Mouse (Mus musculus): ENCODE measurements around the gene Gabarapl1. TPM values are rescaled to one million over a fixed set of nuclear protein-coding genes. Genes with fewer than 3 reads are reported as not detected.
"Not testable (repeated sequence)": the region's sequence is repeated elsewhere in the genome, so short reads cannot be mapped to it uniquely, and the experiment has no call there.

Gabarapl1 gene
- 72.0 and 102 TPM in 2 replicates for polyA plus RNA-seq (2014; fragmentation: Nextera tagmentation; extraction: Ambion mirVana)

DNA sequence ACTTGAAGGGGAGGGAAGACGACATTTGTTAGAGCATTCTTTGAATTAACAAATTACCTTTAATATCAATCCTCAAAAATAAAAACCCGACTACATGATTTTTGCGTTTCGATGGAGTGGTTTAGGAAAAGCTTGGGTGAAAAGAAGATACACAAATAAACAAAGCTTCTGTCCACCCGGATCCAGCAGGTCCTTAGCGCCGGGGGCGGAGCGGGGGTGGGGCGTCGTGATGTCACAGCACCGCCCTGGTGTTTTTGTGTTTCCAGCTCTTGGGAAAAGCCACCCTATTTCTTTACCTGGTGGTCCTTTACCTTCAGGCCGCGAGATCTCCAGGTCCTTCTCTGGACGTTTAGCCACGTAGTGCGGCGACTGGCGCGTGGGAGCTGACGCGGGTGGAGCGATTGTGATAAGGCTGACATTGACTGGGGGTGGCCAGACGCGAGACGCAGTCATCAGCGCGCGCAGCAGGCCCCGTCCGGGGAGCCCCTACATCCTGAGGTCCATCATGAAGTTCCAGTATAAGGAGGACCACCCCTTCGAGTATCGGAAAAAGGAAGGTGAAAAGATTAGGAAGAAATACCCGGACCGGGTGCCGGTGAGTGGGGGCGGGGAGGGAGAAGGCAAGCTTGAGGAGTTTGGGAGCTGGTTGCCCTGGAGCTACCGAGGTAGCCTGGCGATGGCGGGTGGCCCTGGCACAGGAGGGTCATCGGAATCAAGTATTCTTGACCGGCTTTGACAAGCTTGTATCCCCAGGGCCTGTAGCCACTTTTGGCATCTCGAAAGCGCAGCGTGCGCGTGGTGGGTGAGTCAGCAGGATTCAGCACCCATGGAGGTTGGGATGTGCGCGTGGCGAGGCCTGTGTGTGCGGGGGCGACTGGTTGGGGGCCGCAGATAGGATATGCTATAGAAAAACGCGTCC lies at the start of gene Gabarapl1:
Gabarapl1 (plus strand) TSS at position 219 of the 919 bp plus-strand sequence.
- under 1% methylated on average over 55 of the region's 55 CpGs for whole genome bisulfite sequencing
- ATAC-seq (ENCODE audit: low FRiP score, low TSS enrichment): peak; percentile 86

GRCm38 (mm10) chr6:129494924-129495323 lies 38.0 kb upstream of the Gabarapl1 start:
- Histone ChIP-seq H3K4me1 (ENCODE audit: control insufficient read depth, insufficient read depth, low read length) (no peaks in the 10 kb centered on the region), H3K27ac (replicated peaks; ENCODE audit: low read depth, low read length) (no peak overlapping the region), H3K9me3 (ENCODE audit: control insufficient read depth, low read length) (no peaks in the 10 kb centered on the region), H3K27me3 (ENCODE audit: control insufficient read depth, insufficient read depth, low read length) (no peaks in the 10 kb centered on the region), H3K4me2 (ENCODE audit: low read length) (no peak overlapping the region), H3K4me3 (replicated peaks; ENCODE audit: low read depth, low read length) (no peak overlapping the region), H3K9ac (replicated peaks; ENCODE audit: low read length) (no peak overlapping the region), H3K36me3 (ENCODE audit: control insufficient read depth, insufficient read depth, low read length) (no peaks in the 10 kb centered on the region)
- ATAC-seq (ENCODE audit: low FRiP score, low TSS enrichment) (no peak), DNase-seq (no peak)
- 85% methylated on average over 4 of the region's 4 CpGs for WGBS

More for the DNA sequence above, at the start of gene Gabarapl1:
- Histone ChIP-seq H3K9ac (replicated peaks; ENCODE audit: low read length) (peak within 1 kb of the TSS; percentile 88), H3K4me2 (ENCODE audit: low read length) (peak within 1 kb of the TSS; percentile 80), H3K9me3 (ENCODE audit: control insufficient read depth, low read length) (no peaks in the 10 kb centered on the region), H3K4me1 (ENCODE audit: control insufficient read depth, insufficient read depth, low read length) (peaks cover 21% of the 10 kb centered on the region), H3K27me3 (ENCODE audit: control insufficient read depth, insufficient read depth, low read length) (no peaks in the 10 kb centered on the region), H3K36me3 (ENCODE audit: control insufficient read depth, insufficient read depth, low read length) (peaks cover 10% of the 10 kb centered on the region), H3K27ac (replicated peaks; ENCODE audit: low read depth, low read length) (peak within 1 kb of the TSS; percentile 92), H3K4me3 (replicated peaks; ENCODE audit: low read depth, low read length) (peak within 1 kb of the TSS; percentile 84)
- peak; percentile 91 for DNase-seq

GRCm38 (mm10) chr6:129497345-129498218 lies 35.4 kb upstream of the Gabarapl1 start:
- Histone ChIP-seq H3K27ac (replicated peaks; ENCODE audit: low read depth, low read length) (no peak overlapping the region), H3K9me3 (ENCODE audit: control insufficient read depth, low read length) (0 out of 2 replicates have a peak, but pooled peaks cover 3% of the 10 kb centered on the region), H3K4me3 (replicated peaks; ENCODE audit: low read depth, low read length) (no peak overlapping the region), H3K36me3 (ENCODE audit: control insufficient read depth, insufficient read depth, low read length) (no peaks in the 10 kb centered on the region), H3K4me2 (ENCODE audit: low read length) (no peak overlapping the region), H3K4me1 (ENCODE audit: control insufficient read depth, insufficient read depth, low read length) (no peaks in the 10 kb centered on the region), H3K27me3 (ENCODE audit: control insufficient read depth, insufficient read depth, low read length) (no peaks in the 10 kb centered on the region), H3K9ac (replicated peaks; ENCODE audit: low read length) (no peak overlapping the region)
- no peak for ATAC-seq (ENCODE audit: low FRiP score, low TSS enrichment)
- DNase-seq: no peak
- WGBS: 87% methylated on average over 3 of the region's 3 CpGs

DNA sequence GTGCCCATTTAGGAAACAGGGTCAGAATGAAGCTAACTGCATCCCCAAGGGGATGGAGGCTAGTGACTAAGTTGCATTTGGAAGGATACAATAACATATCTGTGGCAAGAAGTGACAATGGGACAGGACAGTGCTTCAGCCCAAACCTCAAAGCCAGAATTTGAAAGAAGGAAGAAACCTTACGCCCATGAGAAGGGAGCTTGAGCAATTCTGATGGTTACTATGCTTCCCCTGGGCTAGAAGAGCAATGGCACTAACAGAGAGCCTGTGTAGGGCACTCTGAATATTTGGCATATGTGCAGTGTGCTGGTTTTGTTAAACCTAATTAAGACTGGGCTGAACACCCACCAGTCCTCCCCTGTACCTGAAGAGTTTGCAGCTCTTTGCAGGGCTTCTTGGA lies 33.4 kb upstream of the Gabarapl1 start:
- not testable (repeated sequence) for H3K36me3 ChIP-seq (ENCODE audit: control insufficient read depth, insufficient read depth, low read length); H3K9me3 ChIP-seq (ENCODE audit: control insufficient read depth, low read length); DNase-seq; H3K27ac ChIP-seq (replicated peaks; ENCODE audit: low read depth, low read length); H3K27me3 ChIP-seq (ENCODE audit: control insufficient read depth, insufficient read depth, low read length); ATAC-seq (ENCODE audit: low FRiP score, low TSS enrichment); H3K4me1 ChIP-seq (ENCODE audit: control insufficient read depth, insufficient read depth, low read length); H3K9ac ChIP-seq (replicated peaks; ENCODE audit: low read length); H3K4me2 ChIP-seq (ENCODE audit: low read length); H3K4me3 ChIP-seq (replicated peaks; ENCODE audit: low read depth, low read length)
- WGBS: 85% methylated on average over 1 of the region's 1 CpGs

DNA sequence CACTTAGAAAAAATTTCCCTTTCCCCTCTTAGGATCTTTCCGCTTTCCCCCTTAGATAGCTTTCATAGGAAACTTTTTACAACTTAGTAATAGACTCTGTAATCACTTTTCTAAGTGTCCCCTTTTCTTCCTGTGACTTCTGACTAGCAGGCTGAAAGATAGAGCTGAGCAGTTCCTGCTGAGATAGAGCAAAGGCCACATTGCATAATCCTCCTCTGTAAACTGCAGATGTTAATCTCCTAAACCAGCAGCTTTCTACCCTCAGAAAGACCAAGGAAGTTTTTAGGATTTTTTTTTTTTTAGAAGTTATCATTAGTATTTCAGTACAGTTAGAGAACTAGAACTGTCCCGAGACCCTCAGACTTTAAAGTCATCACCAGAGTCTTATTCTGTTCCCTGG lies 29.5 kb upstream of the Gabarapl1 start:
- no peak overlapping the region for H3K9ac ChIP-seq (replicated peaks; ENCODE audit: low read length)
- no peaks in the 10 kb centered on the region for H3K36me3 ChIP-seq (ENCODE audit: control insufficient read depth, insufficient read depth, low read length)
- H3K27ac ChIP-seq (replicated peaks; ENCODE audit: low read depth, low read length): no peak overlapping the region
- H3K4me1 ChIP-seq (ENCODE audit: control insufficient read depth, insufficient read depth, low read length): no peaks in the 10 kb centered on the region
- ATAC-seq (ENCODE audit: low FRiP score, low TSS enrichment) (no peak), DNase-seq (no peak)
- H3K4me2 ChIP-seq (ENCODE audit: low read length): no peak overlapping the region
- H3K9me3 ChIP-seq (ENCODE audit: control insufficient read depth, low read length): 0 out of 2 replicates have a peak, but pooled peaks cover 3% of the 10 kb centered on the region
- 86% methylated on average over 2 of the region's 2 CpGs for WGBS
- no peak overlapping the region for H3K4me3 ChIP-seq (replicated peaks; ENCODE audit: low read depth, low read length)
- no peaks in the 10 kb centered on the region for H3K27me3 ChIP-seq (ENCODE audit: control insufficient read depth, insufficient read depth, low read length)

- no peak within 1 kb of the TSS for H3K9ac ChIP-seq (replicated peaks; ENCODE audit: low read length)
- H3K4me2 ChIP-seq (ENCODE audit: low read length): no peak within 1 kb of the TSS
- ATAC-seq (ENCODE audit: low FRiP score, low TSS enrichment) (no peak), DNase-seq (no peak)
- no peaks in the 10 kb centered on the region for H3K36me3 ChIP-seq (ENCODE audit: control insufficient read depth, insufficient read depth, low read length)
- 0 out of 2 replicates have a peak, but pooled peaks cover under 1% of the 10 kb centered on the region for H3K9me3 ChIP-seq (ENCODE audit: control insufficient read depth, low read length)
- H3K4me3 ChIP-seq (replicated peaks; ENCODE audit: low read depth, low read length): no peak within 1 kb of the TSS
- no peak within 1 kb of the TSS for H3K27ac ChIP-seq (replicated peaks; ENCODE audit: low read depth, low read length)
- 88% methylated on average over 9 of the region's 9 CpGs for WGBS
- no peaks in the 10 kb centered on the region for H3K27me3 ChIP-seq (ENCODE audit: control insufficient read depth, insufficient read depth, low read length)
- no peaks in the 10 kb centered on the region for H3K4me1 ChIP-seq (ENCODE audit: control insufficient read depth, insufficient read depth, low read length)
Observed at GRCm38 (mm10) chr6:129507024-129507423, 25.9 kb upstream of the Gabarapl1 start, which contains the start of gene Olr1. Gene Olr1 (minus strand): TSS chr6:129507165.

GRCm38 (mm10) chr6:129510120-129510911 lies 22.6 kb upstream of the Gabarapl1 start:
- H3K4me3 ChIP-seq (replicated peaks; ENCODE audit: low read depth, low read length): no peak overlapping the region
- no peaks in the 10 kb centered on the region for H3K9me3 ChIP-seq (ENCODE audit: control insufficient read depth, low read length)
- ATAC-seq (ENCODE audit: low FRiP score, low TSS enrichment) (no peak), DNase-seq (no peak)
- H3K4me1 ChIP-seq (ENCODE audit: control insufficient read depth, insufficient read depth, low read length): no peaks in the 10 kb centered on the region
- no peaks in the 10 kb centered on the region for H3K36me3 ChIP-seq (ENCODE audit: control insufficient read depth, insufficient read depth, low read length)
- H3K27ac ChIP-seq (replicated peaks; ENCODE audit: low read depth, low read length): no peak overlapping the region
- no peaks in the 10 kb centered on the region for H3K27me3 ChIP-seq (ENCODE audit: control insufficient read depth, insufficient read depth, low read length)
- 76% methylated on average over 6 of the region's 6 CpGs for WGBS
- H3K4me2 ChIP-seq (ENCODE audit: low read length): no peak overlapping the region
- no peak overlapping the region for H3K9ac ChIP-seq (replicated peaks; ENCODE audit: low read length)

- no peak for ATAC-seq (ENCODE audit: low FRiP score, low TSS enrichment)
- no peak within 1 kb of the TSS for H3K27ac ChIP-seq (replicated peaks; ENCODE audit: low read depth, low read length)
- 83% methylated on average over 3 of the region's 3 CpGs for WGBS
Observed at GRCm38 (mm10) chr6:129512367-129512766, 20.6 kb upstream of the Gabarapl1 start, which contains the start of gene Tmem52b. Gene Tmem52b (plus strand): TSS chr6:129512555.

More at GRCm38 (mm10) chr6:129512367-129512766, 20.6 kb upstream of the Gabarapl1 start, which contains the start of gene Tmem52b:
- Histone ChIP-seq H3K4me2 (ENCODE audit: low read length) (no peak within 1 kb of the TSS), H3K9me3 (ENCODE audit: control insufficient read depth, low read length) (no peaks in the 10 kb centered on the region), H3K36me3 (ENCODE audit: control insufficient read depth, insufficient read depth, low read length) (no peaks in the 10 kb centered on the region), H3K4me1 (ENCODE audit: control insufficient read depth, insufficient read depth, low read length) (no peaks in the 10 kb centered on the region), H3K4me3 (replicated peaks; ENCODE audit: low read depth, low read length) (no peak within 1 kb of the TSS), H3K27me3 (ENCODE audit: control insufficient read depth, insufficient read depth, low read length) (no peaks in the 10 kb centered on the region), H3K9ac (replicated peaks; ENCODE audit: low read length) (no peak within 1 kb of the TSS)
- no peak for DNase-seq
